Mouse (Mus musculus) kidney, adult 18-20 months (tissue): Measurements from ENCODE around the gene Fam193a.

Experiments
- DNase-seq: peaks from one replicate; pipeline ENCODE4 v3.0.0; 2021

The Fam193a gene

DNA sequence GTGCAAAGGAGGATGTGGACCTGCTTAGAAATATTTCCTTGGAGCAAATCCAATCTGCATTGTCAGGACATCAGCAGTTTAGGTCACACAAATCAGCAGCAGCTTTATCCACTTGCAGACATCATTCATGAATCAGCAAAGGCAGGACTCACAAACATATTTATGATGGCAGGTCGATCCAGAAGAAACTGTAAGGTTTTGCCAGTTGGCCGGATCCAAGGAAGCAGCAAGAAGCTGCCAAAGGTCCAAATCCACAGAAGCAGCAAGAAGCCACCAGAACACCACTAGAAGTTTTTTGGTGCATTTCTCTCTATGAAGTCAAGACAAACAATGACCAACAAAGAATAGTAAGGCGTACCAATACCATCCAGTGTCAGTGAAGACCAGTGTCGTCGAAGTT lies 15.9 kb downstream of the Fam193a start:
- DNase-seq = no peak

DNA sequence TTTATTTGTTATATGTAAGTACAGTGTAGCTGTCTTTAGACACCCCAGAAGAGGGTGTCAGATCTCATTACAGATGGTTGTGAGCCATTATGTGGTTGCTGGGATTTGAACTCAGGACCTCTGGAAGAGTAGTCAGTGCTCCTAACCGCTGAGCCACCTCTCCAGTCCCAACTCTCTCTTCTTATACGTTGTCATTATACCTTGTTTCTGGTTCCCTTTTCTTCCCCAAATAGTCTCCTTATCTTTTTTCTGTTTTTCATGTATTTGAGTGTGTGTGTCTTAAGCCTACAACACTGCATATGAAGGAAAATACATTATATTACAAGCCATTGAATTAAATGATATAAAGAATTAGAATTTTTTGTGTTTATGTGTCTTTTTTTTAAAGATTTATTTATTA lies 17.0 kb downstream of the Fam193a start:
- no peak for DNase-seq

DNA sequence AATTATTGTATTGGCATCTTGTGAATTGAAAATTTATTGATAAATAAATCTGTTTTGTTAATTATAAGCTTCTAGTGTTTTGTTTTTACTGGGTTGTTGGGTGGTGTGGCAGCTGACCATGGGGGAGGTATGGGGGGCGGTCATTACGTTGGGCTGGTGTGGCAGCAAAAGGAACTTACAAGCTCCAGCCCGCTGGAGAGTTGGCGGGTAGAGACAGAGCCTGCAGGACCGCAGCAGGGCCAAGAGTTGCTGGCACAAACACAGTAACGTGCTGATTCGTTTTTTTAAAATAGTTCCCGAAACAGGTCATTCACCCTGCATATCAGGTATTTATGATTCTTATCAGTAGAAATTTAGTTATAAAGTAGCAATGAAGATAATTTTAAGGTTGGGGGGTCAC lies 23.5 kb downstream of the Fam193a start:
- no peak for DNase-seq

DNA sequence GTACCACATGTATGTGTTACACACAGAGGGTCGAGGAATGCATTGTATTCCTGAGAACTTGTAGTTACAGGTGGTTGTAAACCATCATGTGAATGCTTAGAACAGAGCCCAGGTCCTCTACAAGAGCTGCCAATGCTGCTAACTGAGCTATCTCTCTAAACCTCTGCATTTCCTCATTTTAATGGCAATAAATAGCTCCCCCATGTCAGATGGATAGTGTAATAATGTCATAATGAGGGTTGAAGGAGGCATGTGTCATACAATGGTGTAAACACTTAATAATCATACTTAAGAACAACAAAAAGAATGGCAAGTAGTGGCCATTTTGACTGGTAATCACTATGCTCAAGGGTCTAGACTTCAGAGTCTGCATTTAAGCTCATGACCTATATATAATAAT lies 25.6 kb downstream of the Fam193a start:
- DNase-seq = no peak

DNA sequence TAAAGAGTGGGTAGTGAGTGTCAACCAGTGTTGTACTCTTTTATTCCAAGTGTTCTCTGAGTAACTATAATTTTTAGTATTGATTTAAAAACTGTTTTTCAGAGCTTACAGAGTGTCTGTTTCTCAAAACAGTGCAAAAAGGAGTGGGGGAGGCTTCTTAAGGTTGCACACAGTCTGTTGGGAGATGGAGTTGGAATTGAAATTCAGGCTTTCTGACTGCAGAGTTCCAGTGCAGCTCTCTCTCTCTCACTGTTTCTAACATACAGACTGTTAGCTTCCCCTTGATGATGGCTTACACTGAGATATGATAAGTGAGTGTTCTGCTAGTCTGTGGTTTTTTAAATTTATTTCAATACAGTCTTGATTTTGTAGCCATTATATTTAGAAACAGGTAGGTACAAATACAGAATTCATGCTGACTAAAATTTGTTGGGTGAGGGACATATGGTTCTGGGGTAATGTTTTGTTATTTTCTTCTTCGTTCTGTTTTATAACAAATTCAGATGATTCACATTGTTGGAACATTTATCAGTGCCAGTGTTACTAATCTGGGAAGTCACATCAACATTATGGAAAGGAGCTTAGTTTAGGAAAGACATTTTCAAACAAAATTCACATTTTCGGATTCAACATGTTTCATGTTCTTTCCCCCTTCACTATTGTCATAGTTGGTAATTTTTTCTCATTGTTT lies 26.3 kb downstream of the Fam193a start:
- DNase-seq = no peak

DNA sequence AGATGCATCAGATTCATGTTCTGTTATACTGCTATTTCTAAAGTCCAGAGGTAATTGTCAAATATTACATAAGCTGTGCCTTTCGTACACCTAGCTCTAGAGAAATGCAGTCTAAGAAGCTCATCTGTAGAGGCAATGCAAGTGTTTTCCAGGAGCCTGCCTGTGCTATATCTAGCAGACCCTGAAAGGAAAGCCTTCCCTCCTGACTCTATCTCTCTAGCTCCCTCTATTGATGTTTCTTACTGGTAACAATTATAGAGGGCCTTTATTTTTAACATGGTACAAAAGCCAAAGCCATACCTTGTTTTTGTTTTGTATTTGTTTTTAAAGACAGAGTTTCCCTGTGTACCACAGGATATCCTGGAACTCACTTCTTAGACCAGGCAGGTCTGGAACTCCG lies 28.1 kb downstream of the Fam193a start:
- DNase-seq = no peak

DNA sequence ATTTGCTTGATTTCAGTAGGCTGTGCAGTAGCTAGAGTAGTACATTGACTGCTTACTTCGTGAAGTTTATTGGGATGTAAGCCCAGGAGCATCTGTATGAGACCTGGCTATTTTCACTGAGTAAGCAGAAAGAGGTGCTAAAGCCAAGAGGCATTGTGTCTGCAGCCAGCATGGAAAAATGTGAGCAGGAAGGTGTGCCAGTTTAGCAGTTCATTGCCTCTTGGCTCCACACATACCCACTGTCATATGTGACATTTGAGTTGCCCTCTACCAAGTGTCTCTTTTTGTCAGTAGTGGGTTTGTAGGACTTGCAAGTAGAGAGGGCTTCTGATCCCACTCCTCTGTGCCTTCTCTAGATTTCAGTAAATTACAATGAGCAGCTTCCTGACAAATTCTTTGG lies 28.6 kb downstream of the Fam193a start:
- no peak for DNase-seq

DNA sequence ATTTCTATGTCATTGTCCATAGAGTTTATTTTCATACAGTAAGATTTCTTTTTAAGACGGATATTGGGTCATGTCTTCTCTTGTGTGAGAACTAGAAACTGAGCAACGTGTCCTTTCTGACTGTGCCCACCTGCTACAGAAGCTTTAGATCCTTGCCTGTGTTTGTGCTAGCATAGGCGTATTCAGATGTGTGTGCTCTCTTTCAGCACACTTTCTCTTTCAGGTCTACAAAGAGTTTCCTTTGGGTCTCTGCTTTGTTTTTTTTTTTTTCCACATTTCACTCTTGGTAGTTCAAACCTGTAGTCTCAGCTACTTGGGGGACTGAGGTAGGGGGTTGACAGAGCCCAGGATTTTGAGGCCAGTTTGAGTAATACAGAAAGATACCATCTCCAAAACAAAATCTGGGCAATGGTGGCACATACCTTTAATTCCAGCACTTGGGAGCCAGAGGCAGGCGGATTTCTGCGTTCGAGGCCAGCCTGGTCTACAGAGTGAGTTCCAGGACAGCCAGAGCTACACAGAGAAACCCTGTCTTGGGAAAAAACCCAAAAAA lies 37.7 kb downstream of the Fam193a start:
- no peak for DNase-seq

DNA sequence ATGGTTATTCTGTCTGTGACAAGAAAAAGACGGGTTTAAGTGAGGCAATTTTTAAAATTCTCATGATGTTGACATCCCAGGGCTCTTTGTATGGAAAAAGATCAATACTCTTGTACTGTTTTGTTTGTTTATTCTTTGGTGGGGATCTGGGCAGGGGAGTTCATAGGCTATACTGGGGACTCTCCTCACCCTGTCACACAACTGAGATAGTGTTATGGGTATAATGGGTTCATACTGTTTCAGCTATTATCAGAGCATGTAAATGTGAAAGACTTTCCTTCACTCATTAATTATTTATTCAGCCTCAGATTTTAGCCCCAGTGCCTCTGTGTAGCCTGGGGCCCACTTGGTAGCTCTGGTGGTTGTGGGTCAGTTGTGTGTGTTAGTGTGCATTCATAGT lies 39.3 kb downstream of the Fam193a start:
- no peak for DNase-seq

DNA sequence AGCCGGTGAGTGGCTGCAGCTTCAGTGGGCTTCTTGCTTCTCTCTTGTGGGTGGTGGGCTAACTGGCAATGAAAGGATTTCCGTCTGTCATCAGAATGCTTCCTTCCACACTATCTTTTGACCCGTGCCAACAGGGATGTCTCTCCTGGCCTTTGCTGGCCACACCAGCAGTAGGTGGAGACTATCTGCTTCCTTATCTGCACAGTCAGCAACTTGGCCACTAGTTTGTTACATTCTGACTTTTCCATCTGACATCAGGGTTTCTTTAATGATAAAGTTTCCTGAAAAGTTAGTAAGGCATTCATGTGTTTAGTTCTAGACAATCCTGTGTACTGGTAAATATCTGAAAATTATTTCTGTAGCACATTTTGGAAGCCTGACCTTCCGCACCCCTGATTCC lies 41.1 kb downstream of the Fam193a start:
- DNase-seq = no peak

DNA sequence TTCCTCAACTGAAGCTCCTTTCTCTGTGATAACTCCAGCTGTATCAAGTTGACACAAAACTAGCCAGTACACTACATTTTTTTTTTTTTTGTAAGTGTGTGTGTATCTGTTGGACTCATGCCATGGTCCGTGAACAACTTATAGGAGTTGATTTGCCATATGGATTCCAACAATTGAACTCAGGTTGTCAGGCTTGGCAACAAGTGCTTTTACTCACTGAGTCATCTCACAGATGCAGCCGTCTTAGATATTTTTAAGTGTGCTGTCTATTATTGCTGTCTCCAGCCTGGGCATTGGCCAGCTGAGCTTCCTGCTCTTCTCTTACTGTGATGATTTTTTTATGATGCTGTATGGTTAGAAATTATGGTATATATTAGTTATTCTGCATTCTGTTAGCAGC lies 44.2 kb downstream of the Fam193a start:
- no peak for DNase-seq

DNA sequence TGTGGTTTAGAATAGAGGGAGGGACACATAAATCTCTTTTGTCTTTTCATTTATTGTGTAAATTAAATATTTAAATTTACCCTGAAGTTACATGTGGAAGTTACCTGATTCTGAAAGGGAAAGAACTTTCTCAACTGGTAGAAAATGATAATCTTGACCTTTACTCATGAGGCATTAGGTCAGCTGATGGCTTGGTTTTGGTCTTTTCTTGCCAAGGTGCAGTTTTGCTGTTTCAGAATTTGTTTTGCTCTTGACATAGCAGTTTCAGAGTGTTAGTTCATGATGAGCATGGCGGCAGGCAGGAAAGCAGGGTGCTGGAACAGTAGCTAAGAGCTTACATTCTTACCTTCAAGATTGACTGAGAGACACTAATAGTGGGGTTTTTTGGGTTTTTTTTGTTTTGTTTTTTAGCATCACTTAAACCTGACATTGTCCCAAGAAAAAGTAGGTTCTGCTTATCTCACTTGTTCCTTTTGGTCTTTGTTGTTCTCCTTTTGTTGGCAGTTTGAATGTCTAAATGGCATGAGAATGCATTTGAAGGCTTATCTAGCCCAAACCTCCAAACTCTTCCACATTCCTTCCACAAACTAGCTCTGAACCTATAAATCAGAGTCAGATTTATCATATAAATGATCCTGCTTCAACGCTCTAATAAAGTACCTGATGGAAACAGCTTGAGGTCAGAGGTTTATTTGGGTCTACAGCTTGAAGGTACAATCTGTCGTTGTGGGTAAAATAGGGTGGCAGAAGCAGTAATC lies 47.7 kb downstream of the Fam193a start:
- no peak for DNase-seq

DNA sequence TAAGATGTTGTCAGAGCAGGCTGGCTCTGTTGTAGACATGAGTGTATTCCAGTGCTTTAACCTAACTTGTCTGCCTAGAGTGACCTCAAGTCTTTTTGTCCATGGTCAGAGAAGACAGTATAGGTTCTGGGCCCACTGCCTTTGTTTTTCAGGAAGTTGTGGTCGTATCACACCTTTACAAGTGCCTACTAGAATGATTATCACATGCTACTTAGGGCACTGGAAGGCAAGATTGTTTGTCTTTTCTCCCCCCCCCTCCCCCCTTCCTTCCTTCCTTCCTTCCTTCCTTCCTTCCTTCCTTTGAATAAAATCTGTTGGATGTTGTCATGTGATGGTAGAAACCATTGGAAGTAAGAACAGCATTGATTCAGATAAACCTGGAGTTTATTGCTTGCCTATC lies 49.5 kb downstream of the Fam193a start:
- no peak for DNase-seq

DNA sequence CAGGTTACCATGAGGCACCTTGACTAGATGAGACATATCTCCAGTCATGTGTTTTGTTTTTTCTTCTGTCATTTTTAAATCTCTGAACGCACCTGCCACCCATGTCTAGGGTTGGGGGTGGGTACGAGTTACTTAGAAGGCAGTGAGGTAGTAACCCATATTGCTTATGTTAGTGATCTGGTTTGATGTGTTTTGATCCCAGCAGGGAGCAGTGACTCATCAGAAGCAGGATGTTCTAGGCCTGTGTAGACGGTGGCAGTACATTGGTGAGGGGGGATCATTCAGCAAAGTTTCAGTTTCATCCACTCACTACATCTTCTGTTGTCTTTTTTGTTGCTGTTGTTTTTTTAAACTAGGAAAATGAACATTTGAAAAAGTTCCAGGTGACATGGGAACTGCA lies 61.0 kb downstream of the Fam193a start:
- no peak for DNase-seq

DNA sequence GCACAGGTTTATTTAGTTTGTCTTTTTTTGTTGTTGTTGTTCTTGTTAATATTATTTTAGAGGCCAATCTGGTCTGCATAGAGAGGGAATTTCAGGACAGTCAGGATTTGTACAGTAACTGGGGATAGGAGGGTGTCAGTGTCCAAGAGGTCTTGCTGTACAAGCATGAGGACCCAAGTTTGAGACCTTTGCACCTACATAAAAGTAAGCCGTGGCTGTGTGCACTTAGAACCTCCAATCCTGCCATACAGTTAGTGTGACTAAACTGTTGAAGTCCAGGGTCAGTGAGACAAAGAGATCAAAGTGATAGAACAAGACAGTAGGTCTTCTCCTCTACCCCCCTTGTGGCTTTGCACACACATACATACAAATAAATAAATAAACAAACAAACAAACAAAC lies 64.1 kb downstream of the Fam193a start:
- DNase-seq = no peak

DNA sequence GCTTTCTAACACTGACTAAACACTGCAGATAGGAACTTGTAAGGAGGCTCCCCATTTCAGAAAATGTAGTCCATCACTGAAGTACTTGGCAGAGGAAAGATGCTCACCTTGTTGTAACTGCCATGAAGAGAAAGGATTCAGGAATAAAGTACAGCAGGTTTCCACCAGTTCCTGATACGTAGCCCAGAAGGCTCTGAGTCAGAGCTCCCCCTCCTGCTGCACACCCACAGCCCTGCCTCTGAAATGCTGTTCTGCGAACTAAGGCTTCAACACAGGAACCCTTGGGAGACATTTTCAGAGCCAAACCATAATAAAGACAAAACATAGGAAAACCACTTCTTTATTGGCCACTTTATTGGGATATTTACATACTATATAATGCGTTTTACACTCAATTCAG lies 64.5 kb downstream of the Fam193a start:
- no peak for DNase-seq

DNA sequence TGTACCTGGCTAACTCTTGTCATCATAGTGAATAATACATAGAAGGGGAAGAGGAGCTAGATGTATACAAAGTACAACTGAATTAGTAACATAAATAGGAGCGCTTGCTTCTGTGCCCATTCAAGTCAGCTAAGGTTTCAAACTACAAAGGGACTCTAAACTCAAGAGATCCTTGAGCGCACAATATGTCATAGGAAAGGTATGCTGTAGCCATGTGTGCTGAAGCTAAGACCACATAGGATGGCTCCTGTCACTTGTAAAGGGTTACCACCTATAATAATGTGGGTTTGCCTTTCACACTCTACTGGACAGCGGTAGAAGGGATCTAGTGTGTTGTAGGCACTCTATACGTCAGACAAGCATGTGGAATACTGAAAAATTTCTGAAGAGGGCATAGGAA lies 68.3 kb downstream of the Fam193a start:
- no peak for DNase-seq

DNA sequence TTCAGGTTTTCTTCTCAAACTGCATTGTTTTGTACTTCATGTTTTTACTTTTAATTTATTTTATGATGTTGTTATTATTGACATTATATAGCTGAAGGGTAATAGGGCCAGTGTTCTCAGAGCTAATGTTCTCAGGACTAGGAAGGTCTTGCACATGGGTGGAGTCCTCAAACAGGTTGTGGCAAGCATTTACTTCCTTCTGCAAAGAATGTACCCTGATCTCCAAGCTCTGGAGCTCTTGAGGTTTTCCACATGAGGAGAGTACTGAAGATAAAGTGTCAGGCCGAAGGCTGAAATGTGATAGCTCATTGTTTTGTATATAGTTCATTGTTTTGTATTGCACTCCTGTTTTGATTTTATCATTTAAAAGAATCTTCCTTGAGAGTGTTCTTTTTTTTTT lies 68.9 kb downstream of the Fam193a start:
- no peak for DNase-seq

DNA sequence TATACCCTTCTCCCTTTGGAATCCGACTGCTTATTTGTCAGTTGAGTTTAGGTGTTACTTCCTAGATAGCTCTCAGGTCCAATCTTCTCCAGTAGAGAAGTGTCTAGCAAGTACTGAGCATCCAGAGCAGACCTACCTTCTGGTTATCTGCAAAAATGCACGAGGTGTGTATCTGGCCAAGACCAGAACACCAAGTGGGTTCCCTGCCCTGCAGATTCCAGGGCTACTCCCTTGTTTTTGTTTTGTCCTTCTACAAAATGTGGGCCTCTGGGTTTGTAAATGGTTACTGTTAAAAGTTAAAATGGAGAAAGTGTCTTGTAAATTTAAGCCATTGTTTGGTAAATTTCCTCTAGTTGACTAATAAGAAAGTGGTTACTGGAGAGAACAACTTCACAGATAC lies 70.0 kb downstream of the Fam193a start:
- DNase-seq = no peak

DNA sequence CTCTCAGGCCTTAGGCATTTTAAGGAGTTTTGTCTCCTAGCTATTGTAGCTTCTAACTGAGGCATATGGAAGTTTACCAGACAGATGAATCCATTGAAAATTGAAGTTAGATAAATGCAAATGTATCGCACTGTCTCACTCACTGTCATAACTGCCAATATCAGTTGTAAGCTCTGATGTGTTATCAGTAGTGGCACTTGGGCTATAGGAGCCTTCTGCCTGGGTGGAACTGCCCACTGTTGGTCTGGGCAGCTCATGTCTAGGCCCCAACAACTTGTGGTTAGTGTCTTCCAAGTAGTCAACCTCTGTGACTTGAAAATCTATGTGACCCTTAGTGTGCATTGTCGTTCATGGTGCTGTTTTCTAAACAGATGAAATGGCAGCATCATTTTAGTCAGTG lies 72.1 kb downstream of the Fam193a start:
- DNase-seq = no peak

DNA sequence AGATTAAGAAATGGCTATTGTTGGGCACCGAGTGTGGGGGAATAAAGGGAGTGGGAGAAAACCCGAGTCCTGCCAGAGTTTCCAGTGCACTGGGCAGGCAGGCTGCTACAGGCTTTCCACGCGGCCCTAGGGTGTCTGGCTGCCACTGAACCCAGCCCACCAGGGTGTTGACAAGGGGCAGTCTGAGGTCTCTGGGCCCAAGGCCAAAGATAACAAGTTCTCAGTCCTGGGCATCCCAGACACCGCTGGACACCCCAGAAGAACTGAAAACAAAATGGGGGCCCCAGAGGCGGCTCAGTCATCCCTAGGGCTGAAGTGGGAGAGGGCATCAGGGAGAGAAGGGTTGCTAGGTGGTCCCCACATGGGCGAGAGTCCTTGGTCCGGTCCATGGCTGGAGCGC lies 76.5 kb downstream of the Fam193a start:
- DNase-seq = no peak

DNA sequence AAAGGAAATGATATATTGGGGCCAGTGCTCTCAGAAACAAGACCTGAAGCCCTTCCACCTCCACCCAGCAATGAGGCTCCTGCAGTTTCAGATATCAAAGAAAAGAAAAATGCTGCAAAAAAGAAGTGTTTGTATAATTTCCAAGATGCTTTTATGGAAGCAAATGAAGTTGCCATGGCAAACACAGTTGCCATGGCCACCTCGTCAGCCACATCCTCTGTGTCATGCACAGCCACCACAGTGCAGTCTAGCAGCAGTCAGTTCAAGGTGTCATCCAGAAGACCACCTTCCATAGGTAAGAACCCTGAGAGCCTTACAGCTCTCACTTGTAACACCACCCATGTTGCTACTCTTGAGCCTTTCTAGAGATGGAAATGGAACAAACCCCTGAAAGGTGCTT lies 89.3 kb downstream of the Fam193a start:
- no peak for DNase-seq

DNA sequence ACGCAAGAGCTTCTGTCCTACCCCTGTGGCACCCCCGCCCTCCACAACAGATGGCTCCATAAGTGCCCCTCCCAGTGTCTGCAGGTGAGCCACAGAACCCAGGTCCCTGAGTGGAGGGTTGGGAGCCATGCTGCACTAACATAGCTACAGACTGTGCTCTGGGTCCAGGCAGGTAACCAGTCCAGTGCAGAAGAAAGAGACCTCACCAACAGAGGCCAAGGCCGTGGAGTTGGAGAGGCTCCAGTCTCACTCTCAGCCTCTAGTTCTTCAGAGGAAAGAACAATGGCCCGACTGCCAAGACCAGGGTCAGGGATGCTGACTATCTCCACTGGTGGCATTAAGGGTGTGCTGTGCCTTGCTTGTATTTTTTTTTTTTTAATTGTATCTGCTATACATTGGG lies 91.6 kb downstream of the Fam193a start:
- no peak for DNase-seq

DNA sequence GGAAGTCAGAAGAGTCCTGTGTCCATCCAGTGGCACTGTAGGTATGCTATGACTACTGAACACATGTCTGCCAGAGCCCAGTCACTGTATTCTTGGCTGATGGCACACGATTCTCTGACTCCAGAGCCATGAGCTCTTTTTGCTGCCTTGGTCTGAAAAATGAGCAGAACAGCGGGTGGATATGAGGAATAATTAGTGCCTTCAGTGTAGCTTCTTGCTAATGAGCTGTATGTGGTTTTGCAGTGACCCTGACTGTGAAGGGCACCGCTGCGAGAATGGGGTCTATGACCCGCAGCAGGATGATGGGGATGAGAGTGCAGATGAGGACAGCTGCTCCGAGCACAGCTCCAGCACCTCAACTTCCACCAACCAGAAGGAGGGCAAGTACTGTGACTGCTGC lies 92.1 kb downstream of the Fam193a start:
- DNase-seq = no peak

DNA sequence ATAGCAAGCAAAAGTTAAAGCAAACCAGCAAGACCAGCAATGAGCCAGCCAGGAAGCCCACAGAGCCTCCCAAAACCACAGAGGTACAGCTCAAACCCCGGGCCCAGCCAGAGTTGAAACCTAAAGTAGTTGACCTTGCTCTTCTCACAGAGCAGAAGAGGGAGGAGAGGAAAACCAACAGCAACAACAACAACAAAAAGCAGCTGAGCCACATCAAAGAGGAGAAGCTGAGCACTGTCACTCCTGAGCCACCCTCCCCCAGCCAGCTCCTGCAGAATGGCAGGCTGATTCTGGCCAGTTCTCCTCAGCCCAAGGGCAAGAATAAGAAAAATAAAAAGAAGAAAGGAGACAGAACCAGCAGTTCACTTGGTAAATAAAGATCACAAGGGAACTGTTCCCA lies 96.3 kb downstream of the Fam193a start:
- DNase-seq = no peak
